Mouse (Mus musculus) lung, embryonic 15.5 days (tissue): ENCODE results near the gene Lifr. TPM values are rescaled to one million over a fixed set of nuclear protein-coding genes. Genes with fewer than 3 reads are reported as not detected.

Experiments used
- ATAC-seq: fragments of 200-750 bp; cut with Nextera tagmentation; 2 replicates; pipeline ENCODE4 v1.8.0; 2017; ENCODE audit warnings: moderate number of reproducible peaks, borderline replicate concordance; ENCODE audit not compliant: low FRiP score, low TSS enrichment; ENCODE audit errors: extremely low read depth
- H3K27ac ChIP-seq: fragments of 300-500 bp; sonication (generic); 2 replicates; pipeline ENCODE4 v1.5.1; 2015; ENCODE audit warnings: moderate library complexity, mild to moderate bottlenecking, inconsistent platforms
- H3K27me3 ChIP-seq: fragments of 300-500 bp; sonication (generic); 2 replicates; pipeline ENCODE4 v1.6.1; 2015; ENCODE audit warnings: inconsistent platforms
- H3K36me3 ChIP-seq: fragments of 300-500 bp; sonication (generic); 2 replicates; pipeline ENCODE4 v1.6.1; 2015; ENCODE audit warnings: inconsistent platforms
- H3K4me1 ChIP-seq: fragments of 300-500 bp; sonication (generic); 2 replicates; pipeline ENCODE4 v1.6.1; 2015; ENCODE audit warnings: inconsistent platforms
- H3K4me2 ChIP-seq: fragments of 300-500 bp; sonication (generic); 2 replicates; pipeline ENCODE4 v1.6.1; 2015; ENCODE audit warnings: inconsistent platforms, mild to moderate bottlenecking, moderate library complexity
- H3K4me3 ChIP-seq: fragments of 300-500 bp; sonication (generic); 2 replicates; pipeline ENCODE4 v1.5.1; 2015; ENCODE audit warnings: mild to moderate bottlenecking, inconsistent platforms
- H3K9ac ChIP-seq: fragments of 300-500 bp; sonication (generic); 2 replicates; pipeline ENCODE4 v1.6.1; 2015; ENCODE audit warnings: inconsistent platforms
- H3K9me3 ChIP-seq: fragments of 300-500 bp; sonication (generic); 2 replicates; pipeline ENCODE4 v1.6.1; 2016; ENCODE audit warnings: inconsistent platforms
- WGBS: fragments of 180-500 bp; shearing (Covaris S2); methylation state at CpG from one replicate; pipeline ENCODE4 v1.1.7; 2015; 5-methylcytosine and 5-hydroxymethylcytosine counted together
- polyA plus RNA-seq: library from polyadenylated mRNA; unstranded; fragments of >200 nt; fragmentation: Nextera tagmentation; extraction: Ambion mirVana; gene quantifications from 2 replicates; pipeline ENCODE4 v1.2.1, GENCODE M21; 2015

The Lifr gene
- polyA plus RNA-seq, result 22.7 and 24.1 TPM in 2 replicates

DNA sequence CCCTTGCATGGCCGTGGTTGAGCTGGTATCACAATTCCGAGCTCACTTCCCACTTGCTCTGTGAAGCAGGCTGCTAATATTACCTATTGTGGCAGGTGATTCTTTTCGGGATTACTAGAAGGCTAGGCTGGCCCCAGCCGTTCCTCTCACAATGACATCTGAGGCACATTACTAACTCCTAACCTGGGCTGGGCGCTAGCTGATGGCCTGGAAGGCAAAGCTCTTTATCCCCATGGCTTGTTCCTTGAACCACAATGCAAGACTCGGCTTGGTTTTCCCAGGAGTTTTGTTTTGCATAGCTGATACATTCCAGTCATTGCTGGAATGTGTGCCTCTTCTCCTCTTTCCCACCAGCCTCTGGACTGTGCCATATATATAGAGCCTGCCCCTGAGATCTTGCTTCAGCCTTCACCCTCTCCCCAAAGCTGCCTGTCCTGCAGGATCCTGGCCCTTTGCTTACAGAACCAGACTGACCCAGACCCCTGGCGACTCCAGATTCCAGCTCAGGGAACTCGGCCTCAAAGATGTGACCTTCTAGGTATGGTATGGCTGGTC lies at the start of gene Lifr:
Gene Lifr, plus strand, starts transcription at position 404 of the 555 bp plus-strand sequence.
- 74% methylated on average over 8 of the region's 8 CpGs for WGBS
- H3K36me3 ChIP-seq, result no peaks in the 10 kb centered on the region
- ATAC-seq, result no peak
- 0 out of 2 replicates have a peak, but pooled peaks cover 2% of the 10 kb centered on the region for H3K4me1 ChIP-seq
- H3K4me2 ChIP-seq, result no peak within 1 kb of the TSS
- H3K27me3 ChIP-seq, result no peaks in the 10 kb centered on the region; the same call in 1 of the 2 replicates
- H3K4me3 ChIP-seq, result no peak within 1 kb of the TSS
- no peak within 1 kb of the TSS for H3K27ac ChIP-seq
- H3K9ac ChIP-seq, result no peak within 1 kb of the TSS
- no peaks in the 10 kb centered on the region for H3K9me3 ChIP-seq

DNA sequence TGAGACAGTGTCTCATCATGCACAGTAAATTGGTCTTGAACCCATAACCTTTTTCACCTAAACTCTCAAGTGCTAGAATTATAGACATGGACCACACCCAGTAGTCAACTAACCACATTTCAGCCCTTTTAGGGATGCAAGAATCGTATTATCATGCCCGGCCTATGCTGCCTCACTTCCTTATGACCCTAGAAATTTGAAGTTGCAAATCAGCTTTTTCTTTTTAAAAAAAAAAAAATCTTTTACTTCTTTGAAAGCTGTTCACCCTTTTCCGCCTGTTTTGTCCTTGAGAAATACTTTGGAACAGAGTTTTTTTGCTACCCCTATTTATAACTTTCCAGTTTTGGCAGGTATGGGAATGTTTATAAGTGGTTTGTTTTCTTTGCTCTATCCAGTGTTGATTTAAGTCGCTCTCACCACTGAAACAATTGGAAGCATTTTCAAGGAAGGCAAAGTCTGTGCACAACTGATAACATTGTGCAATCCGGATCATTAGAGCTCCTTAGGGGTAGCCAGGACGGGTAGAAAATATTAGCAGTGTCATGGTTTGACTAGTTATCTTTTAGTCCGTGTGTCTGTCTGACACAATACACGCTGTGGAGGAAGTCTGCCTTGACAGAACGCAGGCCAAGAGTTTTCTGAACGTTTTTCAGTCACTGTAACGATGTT lies 46.2 kb upstream of the Lifr start:
- Histone ChIP-seq H3K27ac (no peak overlapping the region), H3K4me2 (no peak overlapping the region), H3K36me3 (no peaks in the 10 kb centered on the region), H3K4me1 (no peaks in the 10 kb centered on the region), H3K4me3 (no peak overlapping the region), H3K27me3 (peaks cover 7% of the 10 kb centered on the region; the same call in 1 of the 2 replicates), H3K9ac (no peak overlapping the region), H3K9me3 (no peaks in the 10 kb centered on the region)
- 39% methylated on average over 11 of the region's 11 CpGs for WGBS
- ATAC-seq, result no peak

DNA sequence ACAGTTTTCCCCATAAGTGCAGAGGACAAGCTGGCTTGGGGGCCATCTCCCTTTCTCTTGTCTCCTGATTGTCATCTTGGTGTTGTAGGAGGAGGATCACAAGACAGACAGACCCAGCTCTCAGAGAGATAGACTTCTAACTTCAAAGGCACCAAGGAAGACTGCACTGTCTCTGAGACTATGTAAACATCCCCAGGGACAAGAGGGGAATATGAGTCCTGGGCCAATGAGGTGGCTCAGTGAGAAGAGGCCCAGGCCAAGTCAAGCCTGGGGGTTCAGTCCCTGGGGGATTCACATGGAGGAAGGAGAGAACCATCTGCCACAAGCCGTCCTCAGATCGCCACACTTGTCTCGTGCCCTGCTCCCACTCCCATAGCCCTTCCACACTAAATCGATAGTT lies 45.4 kb upstream of the Lifr start:
- H3K9me3 ChIP-seq, result no peaks in the 10 kb centered on the region
- no peak overlapping the region for H3K4me2 ChIP-seq
- no peak overlapping the region for H3K4me3 ChIP-seq
- H3K27ac ChIP-seq, result no peak overlapping the region
- WGBS, result 71% methylated on average over 4 of the region's 4 CpGs
- H3K4me1 ChIP-seq, result no peaks in the 10 kb centered on the region
- no peaks in the 10 kb centered on the region for H3K36me3 ChIP-seq
- H3K9ac ChIP-seq, result no peak overlapping the region
- H3K27me3 ChIP-seq, result peaks cover 12% of the 10 kb centered on the region; the same call in 1 of the 2 replicates
- no peak; the same call in 1 of the 2 replicates for ATAC-seq

DNA sequence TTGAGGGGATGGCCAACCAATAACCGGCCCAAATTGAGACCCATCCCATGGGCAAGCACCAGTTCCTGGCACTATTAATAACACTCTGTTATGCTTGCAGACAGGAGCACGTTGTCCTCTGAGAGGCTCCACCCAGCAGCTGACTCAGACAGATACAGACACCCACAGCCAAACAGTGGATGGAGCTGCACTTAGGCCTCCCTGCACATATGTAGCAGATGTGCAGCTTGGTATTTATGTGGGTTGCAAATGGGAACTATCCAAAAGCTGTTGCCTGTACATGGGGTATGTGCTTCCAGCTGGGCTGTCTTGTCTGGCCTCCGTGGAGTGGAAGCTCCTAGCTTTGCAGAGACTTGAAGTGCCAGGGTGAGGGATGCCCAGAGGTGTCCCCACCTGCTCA lies 42.5 kb upstream of the Lifr start:
- no peak for ATAC-seq
- 66% methylated on average over 3 of the region's 3 CpGs for WGBS
- no peaks in the 10 kb centered on the region for H3K9me3 ChIP-seq
- H3K9ac ChIP-seq, result no peak overlapping the region
- H3K4me1 ChIP-seq, result peaks cover 3% of the 10 kb centered on the region; the same call in 1 of the 2 replicates
- no peaks in the 10 kb centered on the region for H3K36me3 ChIP-seq
- H3K27me3 ChIP-seq, result peaks cover 12% of the 10 kb centered on the region; the same call in 1 of the 2 replicates
- H3K4me3 ChIP-seq, result no peak overlapping the region
- H3K27ac ChIP-seq, result no peak overlapping the region
- no peak overlapping the region for H3K4me2 ChIP-seq

- no peak for ATAC-seq
- H3K9ac ChIP-seq, result no peak overlapping the region
- no peak overlapping the region for H3K27ac ChIP-seq
- H3K4me3 ChIP-seq, result no peak overlapping the region
- peaks cover 12% of the 10 kb centered on the region; the same call in 1 of the 2 replicates for H3K27me3 ChIP-seq
- H3K4me2 ChIP-seq, result no peak overlapping the region
- WGBS, result 31% methylated on average over 8 of the region's 8 CpGs
- no peaks in the 10 kb centered on the region for H3K36me3 ChIP-seq
- H3K9me3 ChIP-seq, result no peaks in the 10 kb centered on the region
- H3K4me1 ChIP-seq, result peaks cover 3% of the 10 kb centered on the region; the same call in 1 of the 2 replicates
Measured at GRCm38 (mm10) chr15:7048916-7049315, 41.5 kb upstream of the Lifr start.

DNA sequence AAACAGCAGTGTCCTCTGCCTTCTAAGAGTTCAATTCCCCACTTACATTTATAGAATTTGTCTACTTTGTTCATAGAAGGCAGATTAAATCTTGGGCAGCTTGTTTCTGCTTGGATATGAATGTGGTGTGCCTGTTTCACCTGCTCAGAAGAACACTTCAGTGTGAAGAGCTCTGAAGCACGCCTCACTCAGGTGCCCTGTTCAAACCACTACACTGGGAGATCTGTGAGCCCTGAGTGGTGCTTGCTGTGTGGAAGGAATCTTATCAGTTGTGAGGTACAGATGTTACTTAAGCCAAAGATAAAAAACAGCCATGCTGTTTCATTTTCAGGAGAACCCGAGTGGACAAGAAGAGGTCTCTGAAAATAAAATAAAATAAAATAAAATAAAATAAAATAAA lies 38.7 kb upstream of the Lifr start:
- peak; percentile 86 for ATAC-seq
- Histone ChIP-seq H3K4me1 (peaks cover 3% of the 10 kb centered on the region; the same call in 1 of the 2 replicates), H3K9me3 (no peaks in the 10 kb centered on the region), H3K36me3 (no peaks in the 10 kb centered on the region), H3K4me2 (no peak overlapping the region), H3K4me3 (no peak overlapping the region), H3K27ac (no peak overlapping the region), H3K27me3 (peaks cover 12% of the 10 kb centered on the region), H3K9ac (no peak overlapping the region)
- 60% methylated on average over 2 of the region's 2 CpGs for WGBS

DNA sequence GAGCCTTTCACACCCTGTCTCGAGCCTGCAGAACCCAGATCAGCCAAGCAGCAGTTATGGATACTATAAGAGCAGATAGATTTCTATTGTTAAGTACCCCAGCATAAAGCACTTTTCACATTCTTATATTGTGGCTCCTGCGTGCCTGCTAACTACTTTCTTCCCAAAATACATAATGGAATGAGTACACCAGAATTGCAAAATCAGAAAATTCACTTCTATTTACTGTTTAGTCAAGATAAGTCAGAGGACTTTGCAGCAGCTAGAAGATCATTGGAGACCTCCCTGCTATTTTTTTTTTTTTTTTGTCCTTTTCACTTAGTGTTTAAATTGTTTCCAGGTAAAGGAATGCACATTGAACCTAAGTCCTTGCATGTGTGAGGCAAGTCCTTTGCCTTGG lies 38.3 kb upstream of the Lifr start:
- no peak overlapping the region for H3K9ac ChIP-seq
- no peaks in the 10 kb centered on the region for H3K36me3 ChIP-seq
- no peak for ATAC-seq
- no peaks in the 10 kb centered on the region for H3K9me3 ChIP-seq
- H3K4me2 ChIP-seq, result no peak overlapping the region
- H3K4me1 ChIP-seq, result peaks cover 3% of the 10 kb centered on the region; the same call in 1 of the 2 replicates
- H3K4me3 ChIP-seq, result no peak overlapping the region
- H3K27ac ChIP-seq, result no peak overlapping the region
- 61% methylated on average over 2 of the region's 2 CpGs for WGBS
- peaks cover 12% of the 10 kb centered on the region for H3K27me3 ChIP-seq

- Histone ChIP-seq H3K36me3 (no peaks in the 10 kb centered on the region), H3K4me3 (no peak overlapping the region), H3K9ac (no peak overlapping the region), H3K27me3 (peaks cover 4% of the 10 kb centered on the region), H3K4me2 (no peak overlapping the region), H3K9me3 (no peaks in the 10 kb centered on the region), H3K4me1 (no peaks in the 10 kb centered on the region), H3K27ac (no peak overlapping the region)
- 57% methylated on average over 3 of the region's 3 CpGs for WGBS
- ATAC-seq, result no peak
Measured at GRCm38 (mm10) chr15:7056851-7057250, 33.6 kb upstream of the Lifr start.

GRCm38 (mm10) chr15:7060522-7060921 lies 29.9 kb upstream of the Lifr start:
- no peak overlapping the region for H3K27ac ChIP-seq
- ATAC-seq, result no peak
- 66% methylated on average over 2 of the region's 2 CpGs for WGBS

DNA sequence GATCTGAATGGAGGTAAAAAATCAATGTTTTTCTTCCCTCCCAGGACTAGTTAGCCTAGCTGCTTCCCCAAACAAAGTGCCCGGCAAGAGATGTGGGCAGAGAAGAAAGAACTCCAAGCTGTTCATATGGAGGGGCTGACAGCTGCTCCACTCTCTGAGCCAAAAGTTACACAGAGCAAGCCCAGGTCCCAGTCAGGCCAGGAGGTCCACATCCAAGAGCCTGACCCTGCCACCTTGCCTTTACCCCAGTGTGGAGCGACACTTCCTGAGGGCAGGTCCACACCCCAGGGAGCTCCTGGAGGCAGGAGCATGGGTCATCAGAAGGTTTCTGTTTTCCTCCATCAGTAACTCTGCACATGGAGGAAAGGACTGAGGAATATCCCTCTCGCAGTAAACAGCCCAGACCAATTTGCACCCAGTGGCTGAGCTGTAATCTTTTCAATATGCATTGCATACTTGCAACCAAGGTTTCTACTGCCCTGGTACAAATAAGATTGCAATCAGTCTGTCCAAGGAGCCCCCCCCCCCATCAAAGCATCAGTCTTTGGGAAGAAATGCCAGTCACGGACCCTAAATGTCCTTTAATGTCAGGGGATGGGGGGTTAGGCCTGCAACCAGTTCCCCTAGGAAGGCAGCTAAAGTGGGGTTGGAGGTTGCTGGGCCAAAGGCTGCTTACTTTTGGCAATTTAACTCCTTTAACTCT lies 28.3 kb upstream of the Lifr start:
- H3K27ac ChIP-seq, result no peak overlapping the region
- no peaks in the 10 kb centered on the region for H3K36me3 ChIP-seq
- H3K4me2 ChIP-seq, result no peak overlapping the region
- WGBS, result 55% methylated on average over 4 of the region's 4 CpGs
- no peak for ATAC-seq
- no peak overlapping the region for H3K9ac ChIP-seq
- H3K27me3 ChIP-seq, result peaks cover 3% of the 10 kb centered on the region; the same call in 1 of the 2 replicates
- no peaks in the 10 kb centered on the region for H3K9me3 ChIP-seq
- no peaks in the 10 kb centered on the region for H3K4me1 ChIP-seq
- no peak overlapping the region for H3K4me3 ChIP-seq

More at GRCm38 (mm10) chr15:7060522-7060921, 29.9 kb upstream of the Lifr start:
- H3K4me1 ChIP-seq, result no peaks in the 10 kb centered on the region
- H3K4me2 ChIP-seq, result no peak overlapping the region
- H3K4me3 ChIP-seq, result no peak overlapping the region
- H3K9me3 ChIP-seq, result no peaks in the 10 kb centered on the region
- no peak overlapping the region for H3K9ac ChIP-seq
- no peaks in the 10 kb centered on the region for H3K36me3 ChIP-seq
- H3K27me3 ChIP-seq, result peaks cover 4% of the 10 kb centered on the region

- 91% methylated on average over 1 of the region's 1 CpGs for WGBS
- no peak for ATAC-seq
- no peak overlapping the region for H3K9ac ChIP-seq
- H3K4me2 ChIP-seq, result no peak overlapping the region
- H3K36me3 ChIP-seq, result no peaks in the 10 kb centered on the region
- no peak overlapping the region for H3K4me3 ChIP-seq
- no peaks in the 10 kb centered on the region; the same call in 1 of the 2 replicates for H3K27me3 ChIP-seq
- no peaks in the 10 kb centered on the region for H3K4me1 ChIP-seq
- no peak overlapping the region for H3K27ac ChIP-seq
- no peaks in the 10 kb centered on the region for H3K9me3 ChIP-seq
Measured at GRCm38 (mm10) chr15:7062698-7063009, 27.8 kb upstream of the Lifr start.
